Mouse (Mus musculus) G1E-ER4 (cell line): ENCODE results near the gene 4430402I18Rik. TPM values are rescaled to one million over a fixed set of nuclear protein-coding genes. Genes with fewer than 3 reads are reported as not detected.

Source experiments
- GATA1 ChIP-seq: IDR thresholded peaks from one replicate; pipeline ENCODE4 v1.8.0; 2012; ENCODE audit warnings: low read length, inconsistent platforms
- polyA plus RNA-seq: library from polyadenylated mRNA; stranded (reverse); fragments of >175 nt; gene quantifications from 2 replicates; pipeline ENCODE4 v1.2.3, GENCODE M21; 2012

The 4430402I18Rik gene
- polyA plus RNA-seq, 1 experiment, result not detected

- TF ChIP-seq GATA1, result no peak
These were observed 97.2 kb downstream of the 4430402I18Rik start for GRCm38 (mm10) chr19:28870351-28870750.

- TF ChIP-seq GATA1, result no peak
These were observed 98.2 kb downstream of the 4430402I18Rik start for GRCm38 (mm10) chr19:28869251-28869855.

- TF ChIP-seq GATA1, result no peak
These were observed 102.1 kb downstream of the 4430402I18Rik start for GRCm38 (mm10) chr19:28865501-28865900.

GRCm38 (mm10) chr19:28864981-28865380 is 102.6 kb downstream of the 4430402I18Rik start:
- TF ChIP-seq GATA1, result no peak

GRCm38 (mm10) chr19:28863626-28864025 is 104.0 kb downstream of the 4430402I18Rik start:
- no peak for TF ChIP-seq GATA1

GRCm38 (mm10) chr19:28860246-28860645 is 107.4 kb downstream of the 4430402I18Rik start:
- no peak for TF ChIP-seq GATA1

GRCm38 (mm10) chr19:28854831-28855230 is 112.8 kb downstream of the 4430402I18Rik start:
- TF ChIP-seq GATA1, result no peak

GRCm38 (mm10) chr19:28852001-28852400 is 115.6 kb downstream of the 4430402I18Rik start:
- no peak for TF ChIP-seq GATA1

GRCm38 (mm10) chr19:28850510-28850909 is 117.1 kb downstream of the 4430402I18Rik start:
- TF ChIP-seq GATA1, result no peak

GRCm38 (mm10) chr19:28844946-28845710 is 122.5 kb downstream of the 4430402I18Rik start:
- TF ChIP-seq GATA1, result no peak

Other genes starting within 250 kb of the 4430402I18Rik start
- gene Slc1a1, start 132.8 kb downstream of the 4430402I18Rik start, polyA plus RNA-seq, result not detected in 2 replicates
- gene Plpp6, start 3.8 kb downstream of the 4430402I18Rik start, polyA plus RNA-seq, result 2.4 and 2.7 TPM in 2 replicates
- 3.2 and 4.1 TPM in 2 replicates for gene Cdc37l1, start 22.6 kb upstream of the 4430402I18Rik start, polyA plus RNA-seq
- gene Ak3, start 80.2 kb upstream of the 4430402I18Rik start, polyA plus RNA-seq, result 25.9 and 38.5 TPM in 2 replicates
- gene Rcl1, start 133.6 kb upstream of the 4430402I18Rik start, polyA plus RNA-seq, result 60.8 and 70.1 TPM in 2 replicates